Mouse (Mus musculus) ES-Bruce4 (cell line): ENCODE data around the gene Art3.

Experiments used
- CTCF ChIP-seq: IDR thresholded peaks from one replicate; pipeline ENCODE4 v1.8.1; 2011; ENCODE audit warnings: low read depth, low read length
- EP300 ChIP-seq: IDR thresholded peaks from 2 replicates; pipeline ENCODE4 v1.6.1; 2011; ENCODE audit warnings: low read depth, low read length; ENCODE audit not compliant: insufficient read depth
- POLR2A ChIP-seq: IDR thresholded peaks from one replicate; pipeline ENCODE4 v1.8.1; 2011; ENCODE audit warnings: low read length; ENCODE audit not compliant: insufficient read depth

DNA sequence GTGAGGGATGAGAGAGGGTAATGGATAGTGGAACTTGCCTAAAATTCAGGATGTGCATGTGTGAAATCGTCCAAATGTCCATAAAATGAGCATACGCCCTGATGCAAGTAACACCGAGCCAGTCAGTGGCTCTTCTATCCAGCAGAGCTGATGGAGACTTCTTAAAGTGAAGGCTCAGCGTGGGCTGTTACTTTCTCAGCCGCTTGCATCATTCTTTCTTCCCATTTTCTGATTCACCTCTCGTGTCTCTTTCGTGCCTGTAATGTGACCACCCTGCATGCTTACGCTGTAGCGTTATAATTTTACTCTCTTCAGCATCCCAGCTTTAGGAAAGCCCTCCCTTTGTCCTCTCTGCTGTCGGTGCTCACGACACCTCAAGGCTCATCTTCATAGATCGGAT, 505 bp upstream of the Art3 start:
- TF ChIP-seq EP300, result no peak
- TF ChIP-seq CTCF, result no peak
- no peak for TF ChIP-seq POLR2A
